Mouse (Mus musculus) heart, postnatal 0 days (tissue): ENCODE measurements around the gene Dop1a. TPM values are rescaled to one million over a fixed set of nuclear protein-coding genes. Genes with fewer than 3 reads are reported as not detected.

Experiments used
- ATAC-seq: fragments of 200-750 bp; cut with Nextera tagmentation; 2 replicates; pipeline ENCODE4 v1.8.0; 2017; ENCODE audit warnings: low read depth, moderate number of reproducible peaks, moderate library complexity; ENCODE audit not compliant: insufficient read depth
- DNase-seq: peaks from one replicate; pipeline ENCODE4 v3.0.0-alpha.2; 2016; ENCODE audit warnings: low spot score
- H3K27ac ChIP-seq: fragments of 300-500 bp; sonication (generic); 2 replicates; pipeline ENCODE4 v1.5.1; 2014; ENCODE audit warnings: low read depth, mild to moderate bottlenecking
- H3K27me3 ChIP-seq: fragments of 300-500 bp; sonication (generic); 2 replicates; pipeline ENCODE4 v1.6.1; 2014; ENCODE audit warnings: low read length, mixed read lengths; ENCODE audit not compliant: control insufficient read depth, insufficient read depth
- H3K36me3 ChIP-seq: fragments of 300-500 bp; sonication (generic); replicated peaks from 2 replicates; pipeline ENCODE4 v1.6.1; 2014; ENCODE audit warnings: low read length, mixed read lengths; ENCODE audit not compliant: control insufficient read depth, insufficient read depth
- H3K4me1 ChIP-seq: fragments of 300-500 bp; sonication (generic); 2 replicates; pipeline ENCODE4 v1.6.1; 2014; ENCODE audit warnings: antibody characterized with exemption; ENCODE audit not compliant: control insufficient read depth, insufficient read depth
- H3K4me2 ChIP-seq: fragments of 300-500 bp; sonication (generic); 2 replicates; pipeline ENCODE4 v1.6.1; 2014; ENCODE audit warnings: low read depth, mild to moderate bottlenecking, low read length, moderate library complexity
- H3K4me3 ChIP-seq: fragments of 300-500 bp; sonication (generic); 2 replicates; pipeline ENCODE4 v1.5.1; 2014; ENCODE audit warnings: low read depth, low read length
- H3K9ac ChIP-seq: fragments of 300-500 bp; sonication (generic); replicated peaks from 2 replicates; pipeline ENCODE4 v1.6.1; 2014; ENCODE audit warnings: low read depth, low read length, mixed read lengths
- H3K9me3 ChIP-seq: fragments of 300-500 bp; sonication (generic); replicated peaks from 2 replicates; pipeline ENCODE4 v1.6.1; 2016; ENCODE audit warnings: low read length; ENCODE audit not compliant: control insufficient read depth
- CTCF ChIP-seq: IDR thresholded peaks from 2 replicates; pipeline ENCODE4 v1.5.1; 2016; ENCODE audit warnings: antibody characterized with exemption, control low read depth, low read depth
- EP300 ChIP-seq: IDR thresholded peaks from 2 replicates; pipeline ENCODE4 v1.6.1; 2016; ENCODE audit warnings: antibody characterized with exemption, low read depth
- WGBS: fragments of 180-500 bp; shearing (Covaris S2); extraction: QIAGEN DNeasy Blood & Tissue Kit; methylation state at CpG from one replicate; pipeline ENCODE4 v1.1.7; 2014; 5-methylcytosine and 5-hydroxymethylcytosine counted together
- polyA plus RNA-seq: library from polyadenylated mRNA; unstranded; fragments of >200 nt; fragmentation: Nextera tagmentation; extraction: Ambion mirVana; gene quantifications from 2 replicates; pipeline ENCODE4 v1.2.1, GENCODE M21; 2015
- total RNA-seq: library from RNA; depleted of rRNA; stranded (reverse); fragments of >200 nt; gene quantifications from 2 replicates; pipeline ENCODE4 v1.2.3, GENCODE M21; 2014; ENCODE audit warnings: low replicate concordance; rRNA removed

The Dop1a gene
- 21.3 and 23.1 TPM in 2 replicates for total RNA-seq
- polyA plus RNA-seq = 7.1 and 8.2 TPM in 2 replicates

- Histone ChIP-seq H3K4me3 (peak within 1 kb of the TSS; percentile 83), H3K27me3 (peaks cover 8% of the 10 kb centered on the region; the same call in 1 of the 2 replicates), H3K9me3 (no peaks in the 10 kb centered on the region), H3K4me1 (peaks cover 8% of the 10 kb centered on the region), H3K9ac (peak within 1 kb of the TSS; percentile 84), H3K27ac (peak within 1 kb of the TSS; percentile 76), H3K4me2 (peak within 1 kb of the TSS; percentile 72), H3K36me3 (no peaks in the 10 kb centered on the region)
- under 1% methylated on average over 82 of the region's 93 CpGs for WGBS
- TF ChIP-seq EP300 (no peak), CTCF (peak; percentile 87)
- peak; percentile 94 for ATAC-seq
- peak; percentile 88 for DNase-seq
Measured at GRCm38 (mm10) chr9:86466990-86467870, at the start of gene Dop1a. Gene Dop1a, plus strand, starts transcription at chr9:86467154.

DNA sequence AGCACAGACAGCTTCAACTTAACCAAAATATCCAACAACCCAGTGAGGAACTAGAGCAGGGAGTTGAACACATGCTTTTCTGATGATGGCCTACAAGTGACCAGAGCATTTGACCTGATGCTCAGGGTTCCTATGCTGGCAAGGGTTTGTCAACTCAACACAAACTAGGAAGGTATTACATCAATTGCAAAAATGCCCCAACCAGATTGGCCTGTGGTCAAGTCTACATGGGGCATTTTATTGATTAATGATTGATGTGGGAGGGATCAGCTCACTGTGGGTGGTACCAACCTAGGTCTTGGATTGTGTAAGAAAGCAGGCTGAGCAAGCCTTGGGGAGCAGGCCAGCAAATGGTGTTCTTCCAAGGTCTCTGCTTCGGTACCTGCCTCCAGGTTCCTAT lies 49.0 kb upstream of the Dop1a start:
- Histone ChIP-seq H3K9me3 (no peaks in the 10 kb centered on the region), H3K4me3 (no peak overlapping the region), H3K27ac (no peak overlapping the region), H3K4me1 (no peaks in the 10 kb centered on the region), H3K27me3 (no peaks in the 10 kb centered on the region), H3K36me3 (no peaks in the 10 kb centered on the region), H3K9ac (no peak overlapping the region), H3K4me2 (no peak overlapping the region)
- TF ChIP-seq CTCF (no peak), EP300 (no peak)
- DNase-seq (no peak), ATAC-seq (no peak)
- WGBS = 80% methylated on average over 1 of the region's 1 CpGs

GRCm38 (mm10) chr9:86419366-86419765 lies 47.6 kb upstream of the Dop1a start:
- H3K4me1 ChIP-seq = no peaks in the 10 kb centered on the region
- no peak overlapping the region for H3K27ac ChIP-seq
- no peak for ATAC-seq
- H3K4me3 ChIP-seq = no peak overlapping the region
- DNase-seq = no peak
- H3K36me3 ChIP-seq = no peaks in the 10 kb centered on the region
- H3K9ac ChIP-seq = no peak overlapping the region
- H3K9me3 ChIP-seq = no peaks in the 10 kb centered on the region
- WGBS = 82% methylated on average over 6 of the region's 6 CpGs
- TF ChIP-seq EP300 = no peak
- TF ChIP-seq CTCF = no peak
- H3K4me2 ChIP-seq = no peak overlapping the region
- no peaks in the 10 kb centered on the region for H3K27me3 ChIP-seq

- ATAC-seq (no peak), DNase-seq (no peak)
- Histone ChIP-seq H3K27me3 (no peaks in the 10 kb centered on the region), H3K9ac (no peak overlapping the region), H3K4me2 (no peak overlapping the region), H3K4me3 (no peak overlapping the region), H3K4me1 (no peaks in the 10 kb centered on the region), H3K36me3 (no peaks in the 10 kb centered on the region), H3K27ac (no peak overlapping the region), H3K9me3 (no peaks in the 10 kb centered on the region)
- 72% methylated on average over 4 of the region's 4 CpGs for WGBS
- no peak for TF ChIP-seq EP300
- TF ChIP-seq CTCF = no peak
Measured at GRCm38 (mm10) chr9:86423331-86423730, 43.6 kb upstream of the Dop1a start.

DNA sequence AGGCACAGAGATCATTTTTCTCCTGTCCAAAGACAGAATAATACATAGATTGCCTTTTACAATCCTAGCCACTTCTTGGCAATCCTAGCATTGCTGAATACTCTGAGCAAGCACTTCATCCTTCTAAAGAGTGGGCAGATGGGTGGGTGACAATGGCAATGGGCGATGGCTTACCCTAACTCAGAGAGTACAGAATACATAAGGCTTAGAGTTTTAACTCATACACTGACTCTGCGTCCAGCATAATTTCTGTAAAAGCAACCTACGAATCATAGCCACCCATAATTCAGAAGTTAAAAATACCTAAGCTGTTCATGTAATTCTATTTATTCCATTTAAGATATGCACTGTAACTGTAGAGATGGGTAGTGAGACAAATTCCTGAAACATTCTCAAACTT lies 31.4 kb upstream of the Dop1a start:
- no peaks in the 10 kb centered on the region for H3K27me3 ChIP-seq
- DNase-seq = no peak
- no peaks in the 10 kb centered on the region for H3K9me3 ChIP-seq
- H3K4me1 ChIP-seq = no peaks in the 10 kb centered on the region
- no peaks in the 10 kb centered on the region for H3K36me3 ChIP-seq
- H3K9ac ChIP-seq = no peak overlapping the region
- H3K4me2 ChIP-seq = no peak overlapping the region
- TF ChIP-seq CTCF = no peak
- TF ChIP-seq EP300 = no peak
- ATAC-seq = no peak
- 92% methylated on average over 3 of the region's 3 CpGs for WGBS
- no peak overlapping the region for H3K4me3 ChIP-seq
- no peak overlapping the region for H3K27ac ChIP-seq
